Mouse (Mus musculus): Measurements from ENCODE around the gene Bdnf. TPM values are rescaled to one million over a fixed set of nuclear protein-coding genes. Genes with fewer than 3 reads are reported as not detected.

Bdnf gene
- polyA plus RNA-seq, 1 experiment: 0.05 TPM

GRCm38 (mm10) chr2:109734228-109734627 is 59.7 kb downstream of the Bdnf start:
- H3K4me3 ChIP-seq (ENCODE audit: control insufficient read depth, low read depth, low read length): no peak overlapping the region
- no peaks in the 10 kb centered on the region for H3K4me1 ChIP-seq (ENCODE audit: control insufficient read depth, insufficient read depth, low read length)
- H3K27me3 ChIP-seq (ENCODE audit: control insufficient read depth, insufficient read depth, low read length): no peaks in the 10 kb centered on the region
- TF ChIP-seq POLR2A (IDR thresholded peaks at IDR 0.05; ENCODE audit: control insufficient read depth, low read depth, low read length) (no peak), CTCF (IDR thresholded peaks at IDR 0.05; ENCODE audit: control insufficient read depth, insufficient read depth, insufficient replicate concordance, low read depth, low read length) (no peak)
- H3K36me3 ChIP-seq (ENCODE audit: control insufficient read depth, insufficient read depth, low read length): no peaks in the 10 kb centered on the region
- H3K27ac ChIP-seq (ENCODE audit: control insufficient read depth, insufficient read depth, low read depth, low read length): no peak overlapping the region

DNA sequence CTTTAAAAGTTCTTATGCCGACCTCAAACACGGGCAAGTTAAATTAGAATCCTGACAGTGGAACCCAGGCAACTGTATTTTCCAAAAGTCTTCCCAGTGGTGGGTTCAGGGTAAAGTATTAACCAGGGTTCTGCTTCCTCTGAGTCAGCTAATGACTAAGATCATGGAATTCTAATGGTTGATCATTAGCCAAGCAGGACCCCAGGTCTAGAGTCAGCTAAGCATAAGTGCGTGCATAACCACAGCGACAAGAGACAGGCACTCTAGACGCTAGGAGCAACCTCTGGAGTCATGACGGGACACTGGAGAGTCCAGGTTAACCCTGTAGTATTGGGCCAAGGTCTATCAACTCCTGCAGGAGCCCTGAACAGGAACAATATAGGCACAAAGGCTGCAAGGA is 60.2 kb downstream of the Bdnf start:
- no peak overlapping the region for H3K27ac ChIP-seq (ENCODE audit: control insufficient read depth, insufficient read depth, low read depth, low read length)

GRCm38 (mm10) chr2:109735347-109735746 is 60.8 kb downstream of the Bdnf start:
- Histone ChIP-seq H3K4me1 (ENCODE audit: control insufficient read depth, insufficient read depth, low read length) (no peaks in the 10 kb centered on the region), H3K27me3 (ENCODE audit: control insufficient read depth, insufficient read depth, low read length) (no peaks in the 10 kb centered on the region), H3K36me3 (ENCODE audit: control insufficient read depth, insufficient read depth, low read length) (no peaks in the 10 kb centered on the region), H3K27ac (ENCODE audit: control insufficient read depth, insufficient read depth, low read depth, low read length) (no peak overlapping the region), H3K4me3 (ENCODE audit: control insufficient read depth, low read depth, low read length) (no peak overlapping the region)
- TF ChIP-seq POLR2A (IDR thresholded peaks at IDR 0.05; ENCODE audit: control insufficient read depth, low read depth, low read length) (no peak), CTCF (IDR thresholded peaks at IDR 0.05; ENCODE audit: control insufficient read depth, insufficient read depth, insufficient replicate concordance, low read depth, low read length) (no peak)

More for the DNA sequence above, 60.2 kb downstream of the Bdnf start:
- TF ChIP-seq POLR2A (IDR thresholded peaks at IDR 0.05; ENCODE audit: control insufficient read depth, low read depth, low read length): no peak
- no peak for TF ChIP-seq CTCF (IDR thresholded peaks at IDR 0.05; ENCODE audit: control insufficient read depth, insufficient read depth, insufficient replicate concordance, low read depth, low read length)
- no peak overlapping the region for H3K4me3 ChIP-seq (ENCODE audit: control insufficient read depth, low read depth, low read length)
- no peaks in the 10 kb centered on the region for H3K27me3 ChIP-seq (ENCODE audit: control insufficient read depth, insufficient read depth, low read length)
- no peaks in the 10 kb centered on the region for H3K4me1 ChIP-seq (ENCODE audit: control insufficient read depth, insufficient read depth, low read length)
- no peaks in the 10 kb centered on the region for H3K36me3 ChIP-seq (ENCODE audit: control insufficient read depth, insufficient read depth, low read length)

DNA sequence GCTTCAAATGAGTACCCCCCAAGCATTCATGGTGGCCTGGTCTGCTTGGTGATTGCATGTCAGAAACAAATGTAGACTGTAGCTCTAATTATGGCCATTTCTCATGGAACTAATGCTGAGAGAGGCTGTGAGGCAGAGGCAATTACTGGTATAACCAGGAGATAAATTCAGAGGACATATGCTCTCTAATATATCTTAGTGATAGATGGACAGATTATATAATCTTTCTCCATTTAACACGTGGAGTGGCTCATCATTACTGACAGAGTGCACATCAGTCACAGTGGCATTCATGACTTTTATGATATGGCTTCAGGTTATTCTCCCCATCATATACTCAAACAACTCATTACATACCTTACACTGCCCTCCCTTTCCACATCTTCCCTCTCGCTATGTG is 61.8 kb downstream of the Bdnf start:
- Histone ChIP-seq H3K27me3 (ENCODE audit: control insufficient read depth, insufficient read depth, low read length) (no peaks in the 10 kb centered on the region), H3K4me3 (ENCODE audit: control insufficient read depth, low read depth, low read length) (no peak overlapping the region), H3K27ac (ENCODE audit: control insufficient read depth, insufficient read depth, low read depth, low read length) (no peak overlapping the region), H3K36me3 (ENCODE audit: control insufficient read depth, insufficient read depth, low read length) (no peaks in the 10 kb centered on the region), H3K4me1 (ENCODE audit: control insufficient read depth, insufficient read depth, low read length) (no peaks in the 10 kb centered on the region)
- no peak for TF ChIP-seq CTCF (IDR thresholded peaks at IDR 0.05; ENCODE audit: control insufficient read depth, insufficient read depth, insufficient replicate concordance, low read depth, low read length)
- TF ChIP-seq POLR2A (IDR thresholded peaks at IDR 0.05; ENCODE audit: control insufficient read depth, low read depth, low read length): no peak

GRCm38 (mm10) chr2:109738331-109738730 is 63.8 kb downstream of the Bdnf start:
- Histone ChIP-seq H3K4me3 (ENCODE audit: control insufficient read depth, low read depth, low read length) (no peak overlapping the region), H3K4me1 (ENCODE audit: control insufficient read depth, insufficient read depth, low read length) (no peaks in the 10 kb centered on the region), H3K27me3 (ENCODE audit: control insufficient read depth, insufficient read depth, low read length) (no peaks in the 10 kb centered on the region), H3K36me3 (ENCODE audit: control insufficient read depth, insufficient read depth, low read length) (no peaks in the 10 kb centered on the region), H3K27ac (ENCODE audit: control insufficient read depth, insufficient read depth, low read depth, low read length) (no peak overlapping the region)
- TF ChIP-seq CTCF (IDR thresholded peaks at IDR 0.05; ENCODE audit: control insufficient read depth, insufficient read depth, insufficient replicate concordance, low read depth, low read length) (no peak), POLR2A (IDR thresholded peaks at IDR 0.05; ENCODE audit: control insufficient read depth, low read depth, low read length) (no peak)

GRCm38 (mm10) chr2:109743208-109743960 is 68.9 kb downstream of the Bdnf start:
- Histone ChIP-seq H3K27ac (ENCODE audit: control insufficient read depth, insufficient read depth, low read depth, low read length) (no peak overlapping the region), H3K27me3 (ENCODE audit: control insufficient read depth, insufficient read depth, low read length) (no peaks in the 10 kb centered on the region), H3K4me3 (ENCODE audit: control insufficient read depth, low read depth, low read length) (no peak overlapping the region), H3K36me3 (ENCODE audit: control insufficient read depth, insufficient read depth, low read length) (no peaks in the 10 kb centered on the region), H3K4me1 (ENCODE audit: control insufficient read depth, insufficient read depth, low read length) (no peaks in the 10 kb centered on the region)
- TF ChIP-seq CTCF (IDR thresholded peaks at IDR 0.05; ENCODE audit: control insufficient read depth, insufficient read depth, insufficient replicate concordance, low read depth, low read length): no peak
- no peak for TF ChIP-seq POLR2A (IDR thresholded peaks at IDR 0.05; ENCODE audit: control insufficient read depth, low read depth, low read length)

GRCm38 (mm10) chr2:109746223-109746622 is 71.7 kb downstream of the Bdnf start:
- Histone ChIP-seq H3K4me1 (ENCODE audit: control insufficient read depth, insufficient read depth, low read length) (no peaks in the 10 kb centered on the region), H3K4me3 (ENCODE audit: control insufficient read depth, low read depth, low read length) (no peak overlapping the region), H3K36me3 (ENCODE audit: control insufficient read depth, insufficient read depth, low read length) (no peaks in the 10 kb centered on the region), H3K27me3 (ENCODE audit: control insufficient read depth, insufficient read depth, low read length) (no peaks in the 10 kb centered on the region), H3K27ac (ENCODE audit: control insufficient read depth, insufficient read depth, low read depth, low read length) (no peak overlapping the region)
- no peak for TF ChIP-seq CTCF (IDR thresholded peaks at IDR 0.05; ENCODE audit: control insufficient read depth, insufficient read depth, insufficient replicate concordance, low read depth, low read length)
- no peak for TF ChIP-seq POLR2A (IDR thresholded peaks at IDR 0.05; ENCODE audit: control insufficient read depth, low read depth, low read length)
